Mouse (Mus musculus) kidney, adult 8-10 months (tissue): Measurements from ENCODE around the gene Klhl30.
A peak's percentile ranks its signal among the peaks of the same experiment; 100 is the strongest.

Experiments
- DNase-seq, 2 experiments: peaks; one replicate each; pipeline ENCODE4 v3.0.0; 2022

Gene Klhl30

GRCm38 (mm10) chr1:91350841-91351240, at the start of gene Klhl30:
Gene Klhl30, plus strand, starts transcription at chr1:91351016.
- no peak for DNase-seq

DNA sequence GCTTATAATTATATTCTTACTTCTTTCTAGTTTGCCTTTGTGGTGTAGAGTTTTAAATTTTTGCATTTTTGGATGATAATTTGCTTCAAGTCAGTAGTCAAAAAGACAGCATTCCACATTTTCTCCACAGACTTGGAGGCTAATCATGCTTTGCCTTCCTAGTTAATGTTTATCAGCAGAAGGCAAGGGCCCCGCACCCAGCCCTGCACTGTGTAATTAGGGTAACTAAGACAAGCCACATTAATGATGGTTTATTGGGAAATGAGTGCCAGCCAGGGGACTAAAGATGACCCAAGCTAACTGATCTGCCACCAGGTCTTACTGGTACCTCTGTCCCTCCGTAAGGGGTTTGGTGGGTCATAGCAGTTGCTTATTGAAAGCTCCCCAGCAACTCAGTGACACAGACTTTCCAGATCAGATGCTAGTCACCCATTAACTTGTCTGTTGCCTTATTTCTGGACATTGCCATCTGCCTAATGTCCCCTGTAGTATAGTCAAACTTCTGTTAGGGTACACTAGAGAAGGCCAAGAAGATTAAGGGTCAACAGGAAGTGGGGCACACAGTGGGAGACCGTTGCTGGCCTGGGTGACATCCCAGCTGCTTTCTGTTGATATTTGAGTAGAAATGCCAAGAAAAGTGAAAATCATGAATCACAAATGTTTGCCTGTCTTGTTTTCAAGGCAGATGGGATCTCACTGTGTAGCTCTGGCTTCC, 49.5 kb upstream of the Klhl30 start:
- peak; percentile 75 to 80 for DNase-seq

DNA sequence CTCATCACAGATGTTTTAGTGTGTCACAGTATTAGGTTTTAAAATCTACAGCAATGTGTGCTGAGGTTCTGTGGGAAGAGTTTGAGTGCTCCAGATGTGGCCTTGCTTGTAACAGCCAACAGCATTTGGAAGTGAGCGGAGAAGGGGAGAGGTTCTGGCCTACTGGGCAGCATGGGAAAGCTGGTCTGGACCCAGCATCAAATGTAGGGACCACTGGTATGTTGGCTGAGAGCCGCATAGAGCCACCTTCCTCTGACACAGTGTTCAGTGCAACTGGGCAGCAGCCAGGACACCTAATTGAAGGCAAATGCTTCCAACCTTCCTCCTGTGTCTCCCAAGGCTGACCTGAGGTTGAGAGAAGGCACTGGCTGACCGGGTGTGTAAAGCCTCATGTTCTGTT, 48.8 kb upstream of the Klhl30 start:
- DNase-seq, result no peak

- no peak for DNase-seq
These were observed 46.2 kb upstream of the Klhl30 start for GRCm38 (mm10) chr1:91304621-91305020.

DNA sequence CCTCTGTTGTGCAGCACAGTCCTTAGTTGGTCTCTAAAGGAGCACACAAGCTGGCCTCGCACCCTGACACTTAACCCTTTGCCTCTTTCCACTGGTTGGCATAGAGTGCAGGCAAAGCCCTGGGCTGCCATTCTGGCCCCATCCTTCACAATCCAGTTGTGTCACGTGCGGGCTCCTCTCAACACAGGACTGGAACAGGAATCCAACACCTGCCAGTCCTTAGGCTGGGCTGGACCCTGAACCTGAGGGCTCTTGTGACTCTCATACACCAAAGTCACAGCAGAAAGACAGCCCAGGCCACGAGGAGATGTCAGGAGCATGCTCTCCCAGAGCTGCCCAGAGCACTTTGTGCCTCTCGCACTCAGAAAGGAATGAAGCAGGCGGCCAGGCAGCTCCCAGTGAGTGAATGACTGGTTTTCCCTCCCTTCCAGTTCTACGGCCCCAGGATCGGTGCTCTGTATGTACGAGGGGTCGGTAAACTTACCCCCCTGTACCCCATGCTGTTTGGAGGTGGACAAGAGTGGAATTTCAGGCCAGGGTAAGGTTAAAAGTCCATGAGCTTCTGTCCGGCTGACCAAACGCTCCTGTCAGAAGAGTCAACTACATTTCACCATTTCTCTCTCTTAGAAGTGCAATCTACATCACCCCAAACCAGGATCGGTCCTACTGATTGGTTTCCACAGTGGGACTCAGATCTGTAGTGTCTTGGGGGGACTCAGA, 41.3 kb upstream of the Klhl30 start:
- peak; percentile 43 to 65 for DNase-seq

DNA sequence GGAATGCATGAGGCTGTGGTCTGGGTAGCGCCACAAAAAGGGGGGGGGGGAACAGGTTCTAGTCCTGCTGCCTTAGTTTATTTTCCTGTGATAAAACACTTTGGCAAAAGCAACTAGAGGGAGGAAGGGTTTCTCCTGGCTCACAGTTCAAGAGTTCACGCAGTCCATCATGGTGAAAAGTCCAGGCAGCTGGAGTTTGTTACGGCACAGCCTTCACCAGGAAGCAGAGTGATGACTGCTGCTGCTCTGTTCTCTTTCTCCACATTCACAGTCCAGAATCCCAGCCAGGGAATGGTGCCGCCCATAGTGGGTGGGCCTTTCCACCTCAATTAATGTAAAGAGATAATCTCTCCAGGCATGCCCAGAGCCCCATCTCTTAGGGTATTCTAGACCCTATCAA, 38.5 kb upstream of the Klhl30 start:
- no peak for DNase-seq

GRCm38 (mm10) chr1:91313251-91313650, 37.6 kb upstream of the Klhl30 start:
- no peak for DNase-seq

GRCm38 (mm10) chr1:91317656-91318055, 33.2 kb upstream of the Klhl30 start:
- peak; percentile 67 to 82 for DNase-seq

GRCm38 (mm10) chr1:91321760-91322438, 28.9 kb upstream of the Klhl30 start, which contains the start of gene Espnl:
Gene Espnl, plus strand, starts transcription at chr1:91322075.
- DNase-seq, result no peak

DNA sequence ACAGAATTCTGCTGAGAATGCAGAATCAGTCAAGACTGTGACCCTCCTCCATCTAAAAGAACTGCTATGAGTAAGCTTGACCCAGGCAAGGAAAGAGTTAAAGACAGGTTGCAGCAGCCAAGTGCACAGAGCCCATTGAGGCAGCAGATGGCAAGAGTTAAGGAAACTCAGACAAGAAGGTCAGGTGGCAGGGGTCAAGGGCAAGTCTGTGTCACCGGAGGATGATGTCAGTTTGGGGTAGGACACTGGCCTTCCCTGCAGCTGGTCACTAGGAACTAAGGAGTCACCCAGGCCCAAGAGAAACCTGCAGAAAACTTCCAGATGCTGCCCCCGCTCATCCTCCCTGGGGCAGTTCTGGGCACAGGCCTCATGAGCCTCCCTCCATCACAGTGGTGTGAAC, 26.2 kb upstream of the Klhl30 start:
- DNase-seq, result no peak

DNA sequence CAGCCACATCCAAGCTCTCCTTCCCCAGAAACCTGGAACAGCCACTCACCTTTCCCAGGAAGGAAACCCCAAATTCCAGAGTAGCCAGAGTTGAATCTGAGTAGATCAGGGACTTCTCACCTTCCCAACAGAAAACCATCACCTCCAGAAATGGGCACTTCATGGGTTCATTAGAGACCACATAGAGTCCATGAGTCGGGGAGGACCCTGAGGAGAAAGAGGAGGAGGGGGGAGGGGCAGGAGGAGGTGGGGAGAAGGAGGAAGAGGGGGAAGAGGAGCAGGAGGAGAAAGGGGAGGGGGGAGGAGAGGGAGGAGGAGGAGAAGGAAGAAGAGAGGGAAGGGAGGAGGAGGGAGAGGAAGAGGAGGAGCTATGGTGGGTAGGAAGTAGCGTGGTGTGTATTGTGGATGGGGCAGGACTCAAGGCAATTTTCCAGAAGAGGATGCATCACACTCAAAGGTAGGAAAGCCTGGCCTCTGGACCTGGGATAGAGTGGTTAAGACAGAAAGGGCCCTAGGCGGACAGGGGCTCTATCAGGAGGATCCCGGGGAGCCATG, 25.3 kb upstream of the Klhl30 start:
- no peak for DNase-seq

DNA sequence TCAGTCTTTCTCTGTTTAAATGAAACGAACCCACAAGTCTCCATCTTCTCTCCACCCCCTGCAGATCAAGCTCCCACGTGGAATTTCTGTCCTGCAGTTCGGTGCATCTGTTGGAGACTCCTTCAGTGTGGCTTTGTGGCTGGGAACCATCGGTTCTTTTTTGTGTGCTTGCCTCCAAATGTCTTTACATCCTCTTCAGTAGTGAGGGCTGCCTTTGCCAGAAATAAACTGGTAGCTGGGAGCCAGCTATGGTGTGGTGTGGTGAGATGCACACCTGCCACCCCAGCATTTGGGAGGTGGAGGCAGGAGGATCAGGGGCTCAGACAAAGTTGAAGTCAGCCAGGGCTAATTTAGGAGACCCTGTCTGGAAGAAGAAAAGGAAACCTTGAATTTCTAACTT, 18.7 kb upstream of the Klhl30 start:
- no peak for DNase-seq

DNA sequence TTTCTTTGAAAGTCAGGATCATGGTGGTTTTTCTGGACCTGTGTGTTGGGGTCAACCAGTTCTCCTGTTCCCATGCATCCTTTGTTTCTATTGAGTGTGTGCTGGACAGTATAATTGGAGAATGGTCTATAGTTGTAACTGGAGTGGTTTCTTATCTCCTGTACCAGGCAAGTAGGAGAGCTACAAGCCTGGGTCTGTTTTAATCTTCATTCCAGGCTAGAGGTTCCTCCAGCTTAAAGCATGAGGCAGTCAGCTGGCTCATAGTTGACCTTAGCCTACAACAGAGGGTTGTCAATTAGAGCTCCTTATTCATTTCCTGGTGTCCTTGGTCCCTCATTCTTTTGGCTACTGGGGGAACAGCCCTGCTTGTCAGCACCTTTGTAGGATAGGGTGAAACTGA, 17.2 kb upstream of the Klhl30 start:
- DNase-seq, result no peak

DNA sequence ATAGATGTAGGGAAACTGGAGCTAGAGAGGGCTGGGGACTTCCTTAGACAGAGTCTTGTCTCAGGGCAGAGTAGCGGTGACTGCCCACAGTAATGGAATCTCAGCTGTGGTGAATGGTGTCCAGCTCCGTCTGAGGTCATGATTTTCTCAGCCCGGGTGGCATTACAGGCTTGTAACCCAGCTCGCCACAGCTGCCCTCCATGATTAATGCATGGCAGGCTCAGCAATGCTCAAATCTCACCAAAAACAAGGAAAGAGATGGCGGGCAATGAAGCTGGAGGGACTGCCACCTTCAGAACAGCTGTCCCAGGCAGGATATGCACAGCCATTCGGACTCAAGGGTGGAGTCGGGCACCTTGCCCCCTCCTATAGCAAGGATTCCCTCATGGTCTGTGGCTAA, 13.5 kb upstream of the Klhl30 start:
- DNase-seq, result no peak

- DNase-seq, result no peak
These were observed 6.8 kb upstream of the Klhl30 start for GRCm38 (mm10) chr1:91344001-91344400.

DNA sequence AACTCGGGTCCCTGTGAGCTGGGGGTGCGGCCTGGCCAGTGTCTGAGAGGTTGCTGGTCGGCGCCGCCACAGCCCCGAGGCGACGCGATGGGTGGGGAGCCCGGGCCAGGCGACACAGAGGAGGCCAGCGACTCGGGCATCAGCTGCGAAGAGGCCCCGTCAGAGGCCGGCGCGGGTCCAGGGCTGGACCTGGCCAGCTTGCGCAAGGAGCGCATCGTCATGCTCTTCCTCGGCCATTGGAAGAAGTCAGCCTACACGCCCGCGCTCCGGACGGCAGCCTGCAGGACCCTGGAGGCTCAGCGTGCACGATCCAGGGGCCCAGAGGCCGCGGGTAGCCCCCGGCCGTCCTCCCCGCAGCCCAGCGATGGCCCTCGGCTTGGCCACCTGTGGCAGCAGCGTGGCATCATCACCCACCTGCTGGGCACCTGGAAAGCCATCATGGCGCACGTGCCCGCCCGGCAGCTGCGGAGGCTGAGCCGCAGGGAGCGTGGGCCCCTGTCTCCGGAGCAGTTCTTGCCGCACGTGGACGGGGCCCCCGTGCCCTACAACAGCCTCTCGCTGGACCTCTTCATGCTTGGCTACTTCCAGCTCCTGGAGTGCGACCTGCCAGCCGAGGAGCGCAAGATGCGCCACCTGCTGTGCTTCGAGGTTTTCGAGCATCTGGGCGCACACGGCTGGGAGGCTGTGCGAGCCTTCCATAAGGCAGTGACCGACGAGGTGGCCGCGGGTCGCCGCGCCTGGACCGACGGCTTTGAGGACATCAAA, 5.7 kb upstream of the Klhl30 start:
- DNase-seq, result peak; percentile 31 to 62

DNA sequence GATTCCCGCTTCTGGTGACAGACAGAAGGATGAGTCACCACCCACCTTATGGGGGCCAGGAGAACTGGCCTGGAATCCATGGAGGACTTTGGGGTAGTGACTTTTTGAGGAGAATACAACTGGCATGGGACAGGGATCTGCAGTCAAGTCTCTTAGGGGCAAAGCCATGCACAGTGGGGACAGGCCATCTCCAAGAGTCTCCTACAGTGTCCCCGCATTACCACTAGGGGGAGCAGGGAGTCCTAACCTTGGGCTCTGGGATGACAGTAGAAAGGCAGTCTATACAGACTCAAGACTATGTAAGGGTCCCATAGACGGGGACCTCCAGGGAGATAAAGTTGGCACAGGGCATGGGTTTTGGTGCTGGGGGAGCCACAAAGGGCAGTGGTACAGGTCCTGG, 3.9 kb upstream of the Klhl30 start:
- DNase-seq, result peak; percentile 47 to 64

DNA sequence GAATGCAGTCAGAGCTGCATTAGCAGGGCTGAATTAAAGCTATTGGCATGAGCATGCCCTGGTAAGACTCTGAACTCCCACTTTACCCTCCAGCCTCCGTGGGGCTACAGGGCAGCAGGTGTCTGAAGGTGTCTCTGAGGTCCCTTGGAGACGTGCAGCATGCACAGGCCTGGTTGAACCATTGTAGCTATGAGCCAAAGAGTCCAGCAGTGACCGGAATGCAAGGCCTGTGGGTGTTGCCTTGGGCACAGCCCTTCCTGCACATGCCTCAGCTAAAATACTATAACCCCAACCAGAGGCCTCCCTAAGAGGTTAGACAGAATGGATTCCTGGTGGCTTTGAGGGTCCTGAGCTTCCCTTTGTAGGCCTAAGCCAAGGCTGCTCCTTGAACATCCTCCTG, 433 bp downstream of the Klhl30 start:
- no peak for DNase-seq

DNA sequence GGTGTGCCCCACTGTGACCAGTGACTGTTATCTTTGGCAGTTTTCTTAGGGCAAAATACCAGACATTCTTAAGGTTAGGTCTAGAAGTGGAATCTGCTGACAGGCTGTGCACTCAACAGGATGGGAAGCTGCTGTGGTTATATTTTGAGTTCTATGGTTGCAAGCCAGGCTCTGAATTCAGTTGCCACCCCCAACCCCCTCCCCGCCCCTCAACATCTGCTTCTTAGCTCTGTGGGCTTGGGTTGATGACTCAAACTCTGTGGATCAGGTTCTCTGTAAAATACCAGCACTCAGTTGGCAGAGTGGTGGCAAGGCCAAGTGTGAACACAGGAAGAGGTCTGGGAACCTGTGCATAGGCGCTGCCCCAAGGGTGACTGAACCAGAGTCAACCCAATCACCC, 1.5 kb downstream of the Klhl30 start:
- DNase-seq, result no peak

GRCm38 (mm10) chr1:91356105-91356504, 5.3 kb downstream of the Klhl30 start:
- no peak for DNase-seq

- no peak for DNase-seq
These were observed 11.3 kb downstream of the Klhl30 start for GRCm38 (mm10) chr1:91362113-91362512.

GRCm38 (mm10) chr1:91364822-91365644, 14.2 kb downstream of the Klhl30 start:
- no peak for DNase-seq
